ENCODE assay signal across 21 mouse cellular contexts in the genomic region with DNA sequence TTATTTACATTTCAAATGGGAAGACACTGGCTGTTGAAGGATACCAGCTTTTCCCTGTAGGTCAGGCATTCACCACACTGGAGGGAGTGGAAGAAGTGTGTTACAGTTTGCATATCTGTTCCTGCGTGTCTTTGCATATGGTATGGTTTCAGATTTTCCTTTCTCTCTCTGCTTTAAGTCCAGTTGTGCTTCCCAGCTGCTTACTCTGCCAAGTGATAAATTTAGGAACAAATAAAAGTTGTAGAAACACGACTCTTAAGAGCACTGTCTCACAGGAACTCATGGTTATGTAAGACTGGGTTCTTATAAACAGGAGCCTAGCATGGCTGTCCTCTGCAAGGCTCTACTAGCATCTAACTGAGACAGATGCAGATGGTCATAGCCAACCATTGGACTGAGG.
"Had no signal": no experiment of that assay in that cellular context is flagged by ENCODE, and none has a peak within 500 bp of the region (broad histone marks: within the 10 kb centered on the region; RNA-seq: fewer than 3 reads in every experiment).

No protein-coding gene starts in this region.

- DNase-seq: kidney, adult 2 months; kidney, postnatal 25 days; liver; lung, adult 18-20 months; lung, postnatal 10 days; lung, postnatal 36 days; midbrain, embryonic 14.5 days; right cerebral cortex, postnatal 14 days; spleen, adult 18-20 months; thymus, postnatal 25 days had no signal

- ATAC-seq: intestine, postnatal 0 days; liver, embryonic 12.5 days had no signal

- H3K4me1 ChIP-seq: limb, embryonic 10.5 days; limb, embryonic 13.5 days; liver, embryonic 12.5 days; liver, embryonic 15.5 days; lung, embryonic 15.5 days; megakaryocyte, embryonic 14.5 days; midbrain, embryonic 10.5 days; neural tube, embryonic 13.5 days had no signal

- H3K4me3 ChIP-seq: limb, embryonic 10.5 days; limb, embryonic 13.5 days; liver, embryonic 12.5 days; liver, embryonic 15.5 days; lung, embryonic 15.5 days; megakaryocyte, embryonic 14.5 days; midbrain, embryonic 10.5 days; myocyte; neural tube, embryonic 13.5 days had no signal

- H3K27ac ChIP-seq: kidney, postnatal 0 days; limb, embryonic 10.5 days; limb, embryonic 13.5 days; liver, embryonic 12.5 days; liver, embryonic 15.5 days; lung, embryonic 15.5 days; midbrain, embryonic 10.5 days; neural tube, embryonic 13.5 days had no signal
